ENCODE assay signal across 17 mouse cellular contexts in the genomic region with DNA sequence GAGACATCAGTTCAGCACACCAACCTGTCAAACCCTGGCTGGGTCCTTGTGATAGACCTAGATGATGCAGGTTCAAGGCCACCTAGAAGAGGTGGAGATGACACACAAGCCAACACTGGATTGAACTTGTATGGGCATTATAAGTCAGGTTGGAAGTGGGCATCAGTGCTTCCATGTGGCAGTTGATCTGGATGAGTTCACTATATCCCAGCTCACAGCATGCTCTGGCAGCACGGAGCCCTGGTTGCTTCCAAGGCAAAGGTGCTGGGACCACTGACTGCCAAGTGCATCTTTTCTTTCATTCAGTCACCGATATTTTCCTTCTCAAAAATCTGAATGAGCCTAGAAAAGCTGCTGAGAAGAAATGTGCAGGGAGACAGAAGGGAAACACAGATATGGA.
"Had no signal": no experiment of that assay in that cellular context is flagged by ENCODE, and none has a peak within 500 bp of the region (broad histone marks: within the 10 kb centered on the region; RNA-seq: fewer than 3 reads in every experiment).

No protein-coding gene starts in this region.

- ATAC-seq: forebrain, embryonic 13.5 days; forebrain, embryonic 14.5 days; forebrain, embryonic 15.5 days; forebrain, embryonic 16.5 days; forebrain, postnatal 0 days had no signal

- DNase-seq: cerebellum, adult 9-10 months; cerebellum, adult 9-11 months; cerebellum, postnatal 36 days; embryo, embryonic 11 days; forebrain, postnatal 0 days; gastrocnemius, adult 2 months; gastrocnemius, postnatal 10 days; gastrocnemius, postnatal 14 days; gastrocnemius, postnatal 25 days; gastrocnemius, postnatal 36 days; heart, adult 11 months; heart, adult 18-20 months; heart, adult 2 months had no signal
